Mouse (Mus musculus): ENCODE measurements around the gene Hecw2.

Hecw2 gene

DNA sequence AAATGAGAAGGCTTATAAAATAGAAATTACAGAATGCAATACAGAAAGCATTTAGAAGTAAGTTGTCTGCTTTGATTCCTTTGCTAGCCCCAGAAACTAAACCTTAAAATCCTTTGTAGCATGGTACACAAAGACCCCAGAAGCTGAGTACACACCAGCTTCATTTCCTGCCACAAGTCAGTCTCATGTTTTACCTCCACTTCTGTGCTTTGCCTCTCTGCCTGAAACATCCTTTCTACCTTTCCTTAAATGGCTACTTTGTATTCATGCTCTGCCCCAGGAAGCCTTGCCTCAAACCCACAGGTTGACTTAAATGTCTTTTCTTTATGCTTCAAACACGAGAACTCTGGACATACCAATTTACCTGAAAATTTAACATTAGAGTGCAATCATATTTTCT is 413.7 kb downstream of the Hecw2 start:
- DNase-seq (ENCODE audit: low spot score), result no peak

GRCm38 (mm10) chr1:53776176-53776905 is 418.6 kb downstream of the Hecw2 start:
- DNase-seq (ENCODE audit: low spot score), result no peak

DNA sequence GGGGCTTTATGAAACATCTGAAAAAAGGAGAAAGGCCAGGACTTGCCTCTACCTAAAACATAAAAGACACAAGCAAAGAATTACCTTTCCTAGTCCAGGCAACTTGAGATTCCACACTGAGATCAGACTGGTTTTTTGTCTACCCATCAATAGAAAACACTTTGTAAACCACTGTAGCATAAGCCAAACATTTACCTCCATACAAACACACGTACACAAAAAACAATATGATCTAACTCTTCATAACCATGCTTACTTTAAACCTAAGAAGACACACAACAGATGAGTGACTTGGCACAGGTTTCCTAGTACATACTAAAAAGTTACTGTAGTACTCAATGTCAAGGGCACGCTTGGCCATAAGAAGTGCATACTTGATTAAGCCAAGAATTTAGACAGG is 419.4 kb downstream of the Hecw2 start:
- no peak for DNase-seq (ENCODE audit: low spot score)

- no peak for DNase-seq (ENCODE audit: low spot score)
These were observed 419.9 kb downstream of the Hecw2 start for GRCm38 (mm10) chr1:53775036-53775435.

DNA sequence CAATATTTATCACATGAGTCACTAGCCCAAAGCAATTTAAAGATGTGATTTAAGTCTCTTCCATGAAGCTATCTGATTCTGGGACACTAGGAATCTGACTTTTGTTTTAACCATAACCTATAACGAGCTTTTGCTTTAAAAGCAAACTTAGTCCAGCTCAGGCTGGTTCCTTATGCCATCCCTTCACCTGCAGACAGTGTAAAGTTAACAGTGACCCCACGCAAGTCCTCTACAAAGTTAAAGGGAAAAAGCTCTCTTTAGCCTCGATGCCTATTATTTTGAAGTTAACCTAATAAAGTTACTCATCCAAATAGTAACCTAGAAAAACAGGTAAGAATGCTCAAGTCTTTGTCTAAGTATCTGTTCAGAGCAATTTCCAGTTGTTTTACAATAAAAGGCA is 420.4 kb downstream of the Hecw2 start:
- no peak for DNase-seq (ENCODE audit: low spot score)

- DNase-seq (ENCODE audit: low spot score), result no peak
These were observed 421.0 kb downstream of the Hecw2 start for GRCm38 (mm10) chr1:53773994-53774393.

DNA sequence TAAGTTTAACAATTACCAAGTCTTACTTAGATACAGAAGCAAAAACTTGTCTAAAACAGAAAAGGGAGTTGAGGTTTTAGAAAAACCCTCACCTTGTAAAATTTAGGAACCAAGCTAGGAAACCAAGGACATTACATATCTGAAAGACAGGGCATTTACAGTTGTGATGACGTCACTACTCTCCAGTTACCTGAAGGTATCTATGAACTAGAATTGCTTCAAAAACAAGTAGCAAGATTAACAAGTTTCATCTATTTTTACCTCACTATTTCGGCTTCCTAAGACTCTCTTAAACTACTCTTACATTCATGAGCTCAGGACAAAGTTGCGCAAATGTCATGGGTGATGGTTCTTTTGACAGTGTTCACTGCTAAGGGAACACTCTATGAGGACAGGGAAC is 422.0 kb downstream of the Hecw2 start:
- no peak for DNase-seq (ENCODE audit: low spot score)

DNA sequence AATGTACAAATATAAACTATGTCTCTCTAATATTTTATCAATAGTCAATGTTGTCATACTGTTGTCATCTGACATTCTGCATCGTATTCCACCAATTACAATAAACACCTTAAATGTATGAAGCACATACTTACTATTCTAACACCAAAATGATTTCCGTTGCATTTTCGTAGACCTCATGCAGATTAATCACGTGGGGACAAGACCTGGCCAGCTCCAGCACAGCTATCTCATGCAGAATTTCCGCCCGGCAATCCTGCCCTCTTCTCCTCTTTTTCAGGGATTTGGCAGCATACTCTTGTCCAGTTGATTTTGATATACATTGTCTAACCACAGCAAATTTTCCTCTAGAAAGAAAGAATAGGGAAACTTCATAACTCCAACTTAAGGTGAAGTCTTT is 423.5 kb downstream of the Hecw2 start:
- DNase-seq (ENCODE audit: low spot score), result no peak

DNA sequence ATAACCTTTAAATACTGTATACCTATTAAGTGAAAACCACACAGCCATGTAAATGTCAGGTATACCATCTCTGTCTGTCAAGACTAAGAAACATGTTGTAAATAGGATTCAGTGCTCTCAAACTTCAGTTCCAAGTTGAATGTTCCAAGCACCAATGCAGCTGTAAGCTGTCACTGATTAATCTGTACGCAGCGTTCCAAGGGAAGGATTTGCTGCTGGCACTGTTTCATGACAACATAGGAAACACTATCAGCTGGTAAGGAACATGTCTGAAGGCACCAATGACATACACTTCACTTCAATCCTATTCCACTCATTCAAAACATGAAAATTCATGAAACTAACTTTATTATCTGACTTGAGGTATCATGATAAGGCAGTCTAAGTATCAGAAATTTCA is 428.9 kb downstream of the Hecw2 start:
- DNase-seq (ENCODE audit: low spot score), result no peak

DNA sequence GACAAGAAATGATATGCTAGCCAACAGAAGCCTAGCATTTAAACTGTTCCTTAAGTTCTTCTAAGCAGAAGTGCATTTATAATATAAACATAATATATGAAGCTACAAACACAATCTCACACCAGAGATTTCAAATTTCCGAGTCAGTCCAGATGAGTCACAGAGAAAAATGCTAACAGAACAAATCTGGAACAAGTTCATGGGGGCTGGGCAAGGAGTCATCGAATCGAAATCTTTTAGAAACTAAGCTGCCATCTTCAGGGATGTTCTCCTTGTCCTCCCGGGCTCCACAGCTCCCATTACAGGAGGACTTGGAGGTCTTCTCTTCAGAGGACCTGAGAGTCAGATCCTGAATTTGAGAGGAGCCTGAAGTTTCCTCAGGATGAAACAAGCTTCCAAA is 437.7 kb downstream of the Hecw2 start:
- DNase-seq (ENCODE audit: low spot score), result no peak
